ENCODE assay signal across 21 mouse cellular contexts in the genomic region with DNA sequence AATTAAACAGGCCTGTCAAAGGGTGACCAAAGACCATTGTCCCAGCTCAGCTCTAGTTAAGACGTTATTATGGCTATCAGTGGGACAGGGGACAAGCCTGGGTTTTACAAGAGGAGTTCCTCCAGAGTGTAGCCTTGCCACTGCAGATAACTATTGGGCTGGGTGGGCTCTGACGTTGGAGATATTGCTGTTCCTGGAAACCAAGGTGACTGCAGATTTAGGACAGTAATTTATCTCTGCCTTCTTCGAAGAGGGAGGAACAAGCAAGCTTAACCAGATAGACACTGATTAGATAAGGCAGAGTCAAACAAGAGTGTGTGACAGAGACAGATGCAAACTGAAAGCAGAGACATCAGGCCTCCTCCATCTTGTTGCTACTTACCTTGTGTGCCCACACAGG.
A peak's percentile ranks its signal among the peaks of the same experiment; 100 is the strongest.
DNase-seq lines count a peak whose midpoint lies in the region; ATAC-seq lines count a peak whose summit lies in the region.
"Had no signal": no experiment of that assay in that cellular context is flagged by ENCODE, and none has a peak within 500 bp of the region (broad histone marks: within the 10 kb centered on the region; RNA-seq: fewer than 3 reads in every experiment).

No protein-coding gene starts in this region.

- no peak overlapping the region for H3K4me3 ChIP-seq in forebrain, embryonic 10.5 days
- no peak overlapping the region for H3K4me3 ChIP-seq in forebrain, embryonic 16.5 days (replicated peaks; ENCODE audit: low read length)
- H3K4me3 ChIP-seq in embryonic facial prominence, embryonic 10.5 days = no peak overlapping the region
- H3K4me3 ChIP-seq in limb, embryonic 15.5 days = no peak overlapping the region
- no peak overlapping the region for H3K4me3 ChIP-seq in liver, embryonic 16.5 days (ENCODE audit: low read depth, low read length)
- H3K4me3 ChIP-seq in hindbrain, embryonic 10.5 days = no peak overlapping the region
- H3K4me3 ChIP-seq: heart, embryonic 10.5 days; hindbrain, embryonic 13.5 days; intestine, embryonic 15.5 days; left cerebral cortex, adult 2 months; neural tube, embryonic 13.5 days had no signal

- H3K36me3 ChIP-seq in forebrain, embryonic 10.5 days (replicated peaks) = no peaks in the 10 kb centered on the region
- no peaks in the 10 kb centered on the region for H3K36me3 ChIP-seq in forebrain, embryonic 16.5 days (ENCODE audit: control insufficient read depth, insufficient read depth)
- peaks cover 25% of the 10 kb centered on the region for H3K36me3 ChIP-seq in embryonic facial prominence, embryonic 10.5 days (replicated peaks)
- H3K36me3 ChIP-seq in limb, embryonic 15.5 days = no peaks in the 10 kb centered on the region
- H3K36me3 ChIP-seq in liver, embryonic 16.5 days (ENCODE audit: control insufficient read depth, insufficient read depth) = no peaks in the 10 kb centered on the region
- no peaks in the 10 kb centered on the region for H3K36me3 ChIP-seq in hindbrain, embryonic 10.5 days
- H3K36me3 ChIP-seq: heart, embryonic 10.5 days; hindbrain, embryonic 13.5 days; intestine, embryonic 15.5 days; neural tube, embryonic 13.5 days had no signal

- no peaks in the 10 kb centered on the region for H3K9me3 ChIP-seq in forebrain, embryonic 10.5 days
- H3K9me3 ChIP-seq in forebrain, embryonic 16.5 days (ENCODE audit: control insufficient read depth, low read length) = no peaks in the 10 kb centered on the region
- H3K9me3 ChIP-seq in embryonic facial prominence, embryonic 10.5 days = no peaks in the 10 kb centered on the region
- H3K9me3 ChIP-seq in limb, embryonic 15.5 days = no peaks in the 10 kb centered on the region
- H3K9me3 ChIP-seq in liver, embryonic 16.5 days (replicated peaks; ENCODE audit: control insufficient read depth, low read length) = no peaks in the 10 kb centered on the region
- H3K9me3 ChIP-seq in hindbrain, embryonic 10.5 days = peaks cover 4% of the 10 kb centered on the region; the same call in 1 of the 2 replicates
- H3K9me3 ChIP-seq: intestine, embryonic 15.5 days; neural tube, embryonic 13.5 days had no signal

- no peak overlapping the region for H3K4me2 ChIP-seq in forebrain, embryonic 16.5 days (ENCODE audit: low read length)
- H3K4me2 ChIP-seq in limb, embryonic 15.5 days = no peak overlapping the region
- no peak overlapping the region for H3K4me2 ChIP-seq in liver, embryonic 16.5 days (ENCODE audit: low read depth, low read length)
- H3K4me2 ChIP-seq: hindbrain, embryonic 13.5 days; intestine, embryonic 15.5 days; neural tube, embryonic 13.5 days had no signal

- ATAC-seq in forebrain, embryonic 16.5 days = no peak
- ATAC-seq in limb, embryonic 15.5 days (ENCODE audit: insufficient number of reproducible peaks, low FRiP score, low TSS enrichment, low read depth) = no peak
- ATAC-seq in liver, embryonic 16.5 days (ENCODE audit: low read depth) = peak; percentile 69
- ATAC-seq: intestine, embryonic 15.5 days; lung, postnatal 0 days had no signal

- H3K4me1 ChIP-seq in forebrain, embryonic 10.5 days = peaks cover 39% of the 10 kb centered on the region
- H3K4me1 ChIP-seq in forebrain, embryonic 16.5 days (replicated peaks; ENCODE audit: control insufficient read depth, insufficient read depth, low read length) = peaks cover 4% of the 10 kb centered on the region; the same call in 1 of the 2 replicates
- peaks cover 55% of the 10 kb centered on the region for H3K4me1 ChIP-seq in embryonic facial prominence, embryonic 10.5 days
- H3K4me1 ChIP-seq in limb, embryonic 15.5 days = peaks cover 25% of the 10 kb centered on the region
- H3K4me1 ChIP-seq in liver, embryonic 16.5 days (ENCODE audit: control insufficient read depth, low read depth, low read length) = peaks cover 4% of the 10 kb centered on the region; the same call in 1 of the 2 replicates
- H3K4me1 ChIP-seq in hindbrain, embryonic 10.5 days (replicated peaks) = peaks cover 22% of the 10 kb centered on the region

- no peak overlapping the region for H3K9ac ChIP-seq in forebrain, embryonic 16.5 days (replicated peaks; ENCODE audit: low read depth, low read length)
- no peak overlapping the region for H3K9ac ChIP-seq in limb, embryonic 15.5 days
- H3K9ac ChIP-seq in liver, embryonic 16.5 days (ENCODE audit: low read depth, low read length) = no peak overlapping the region
- H3K9ac ChIP-seq: hindbrain, embryonic 13.5 days; intestine, embryonic 15.5 days; neural tube, embryonic 13.5 days had no signal

- WGBS in forebrain, embryonic 10.5 days = 71% methylated on average over 3 of the region's 3 CpGs
- 67% methylated on average over 3 of the region's 3 CpGs for WGBS in forebrain, embryonic 16.5 days
- 75% methylated on average over 3 of the region's 3 CpGs for WGBS in embryonic facial prominence, embryonic 10.5 days
- WGBS in limb, embryonic 15.5 days = 41% methylated on average over 3 of the region's 3 CpGs
- 7% methylated on average over 3 of the region's 3 CpGs for WGBS in liver, embryonic 16.5 days (ENCODE audit: insufficient replicate concordance)
- WGBS in hindbrain, embryonic 10.5 days = 70% methylated on average over 3 of the region's 3 CpGs

- 0 out of 2 replicates have a peak overlapping the region, but pooled peaks have one; percentile 20 for H3K27ac ChIP-seq in forebrain, embryonic 10.5 days
- no peak overlapping the region for H3K27ac ChIP-seq in forebrain, embryonic 16.5 days (ENCODE audit: low read length)
- H3K27ac ChIP-seq in embryonic facial prominence, embryonic 10.5 days (replicated peaks) = 0 out of 2 replicates have a peak overlapping the region, but pooled peaks have one; percentile 1
- H3K27ac ChIP-seq in limb, embryonic 15.5 days = 0 out of 2 replicates have a peak overlapping the region, but pooled peaks have one; percentile 9
- H3K27ac ChIP-seq in liver, embryonic 16.5 days (ENCODE audit: low read length) = no peak overlapping the region
- H3K27ac ChIP-seq in hindbrain, embryonic 10.5 days = no peak overlapping the region
- H3K27ac ChIP-seq: heart, embryonic 10.5 days; hindbrain, embryonic 13.5 days; intestine, embryonic 15.5 days; left cerebral cortex, adult 2 months; neural tube, embryonic 13.5 days had no signal

- DNase-seq in forebrain, embryonic 10.5 days (ENCODE audit: extremely low spot score, low spot score) = no peak
- DNase-seq in embryonic facial prominence, embryonic 10.5 days (ENCODE audit: low spot score) = no peak
- DNase-seq in urinary bladder, postnatal 36 days (ENCODE audit: low spot score in 2 of 2) = no peak
- no peak for DNase-seq in lung, postnatal 36 days
- DNase-seq in hindbrain, embryonic 10.5 days (ENCODE audit: low spot score) = no peak
- DNase-seq: adrenal gland, postnatal 36 days; cerebellum, adult 9-10 months; gastrocnemius, postnatal 10 days; kidney, adult 9 months; kidney, postnatal 25 days; midbrain, embryonic 14.5 days; thymus, postnatal 4 days had no signal

- H3K27me3 ChIP-seq in forebrain, embryonic 10.5 days (ENCODE audit: poor library complexity, severe bottlenecking) = no peaks in the 10 kb centered on the region
- no peaks in the 10 kb centered on the region for H3K27me3 ChIP-seq in forebrain, embryonic 16.5 days (replicated peaks; ENCODE audit: control insufficient read depth, insufficient read depth, low read length)
- H3K27me3 ChIP-seq in embryonic facial prominence, embryonic 10.5 days (replicated peaks; ENCODE audit: low read depth, poor library complexity, severe bottlenecking) = no peaks in the 10 kb centered on the region
- H3K27me3 ChIP-seq in limb, embryonic 15.5 days = no peaks in the 10 kb centered on the region
- no peaks in the 10 kb centered on the region for H3K27me3 ChIP-seq in liver, embryonic 16.5 days (ENCODE audit: control insufficient read depth, insufficient read depth, low read depth, low read length)
- no peaks in the 10 kb centered on the region for H3K27me3 ChIP-seq in hindbrain, embryonic 10.5 days (ENCODE audit: insufficient read depth, poor library complexity, severe bottlenecking)
- H3K27me3 ChIP-seq: hindbrain, embryonic 13.5 days; intestine, embryonic 15.5 days; neural tube, embryonic 13.5 days had no signal

Comparison
In these comparisons a context has a peak if more than half of its experiments do, and no peak if none do; other contexts are left out.
1. H3K27ac ChIP-seq: peak in forebrain, embryonic 10.5 days (single experiment), embryonic facial prominence, embryonic 10.5 days (single experiment) and limb, embryonic 15.5 days (single experiment); none in forebrain, embryonic 16.5 days (single experiment), liver, embryonic 16.5 days (single experiment) and hindbrain, embryonic 10.5 days (single experiment).